Mouse (Mus musculus): ENCODE measurements around the gene Il4ra. TPM values are rescaled to one million over a fixed set of nuclear protein-coding genes. Genes with fewer than 3 reads are reported as not detected.
A peak's percentile ranks its signal among the peaks of the same experiment; 100 is the strongest.

Il4ra gene
- total and polyA plus RNA-seq, 2 experiments = 11.3 to 24.0 TPM

- no peaks in the 10 kb centered on the region for H3K27me3 ChIP-seq (ENCODE audit: control insufficient read depth, insufficient read depth, low read length)
- DNase-seq (ENCODE audit: extremely low read depth, low read depth, low spot score) = peak; percentile 57
- no peak overlapping the region for H3K9ac ChIP-seq (ENCODE audit: low read depth, low read length)
- no peak for TF ChIP-seq CTCF (IDR thresholded peaks at IDR 0.05; ENCODE audit: low read depth, low read length)
- TF ChIP-seq POLR2A (IDR thresholded peaks at IDR 0.05; ENCODE audit: extremely low read depth, insufficient read depth, low read length) = no peak
- no peaks in the 10 kb centered on the region for H3K79me2 ChIP-seq (ENCODE audit: control insufficient read depth, insufficient read depth, low read length)
- H3K36me3 ChIP-seq (ENCODE audit: control insufficient read depth, insufficient read depth, low read length) = no peaks in the 10 kb centered on the region
- no peak overlapping the region for H3K27ac ChIP-seq (replicated peaks; ENCODE audit: insufficient read depth, low read depth, low read length)
- no peak overlapping the region for H3K4me3 ChIP-seq (ENCODE audit: insufficient read depth, low read depth, low read length)
- 66% methylated on average over 5 of the region's 5 CpGs for WGBS
- no peaks in the 10 kb centered on the region for H3K4me1 ChIP-seq (ENCODE audit: control insufficient read depth, insufficient read depth, low read length)
Measured at GRCm38 (mm10) chr7:125511432-125511831, 40.5 kb upstream of the Il4ra start.

GRCm38 (mm10) chr7:125511852-125512251, 40.1 kb upstream of the Il4ra start:
- Histone ChIP-seq H3K27ac (replicated peaks; ENCODE audit: insufficient read depth, low read depth, low read length) (no peak overlapping the region), H3K79me2 (ENCODE audit: control insufficient read depth, insufficient read depth, low read length) (no peaks in the 10 kb centered on the region), H3K4me3 (ENCODE audit: insufficient read depth, low read depth, low read length) (no peak overlapping the region), H3K4me1 (ENCODE audit: control insufficient read depth, insufficient read depth, low read length) (no peaks in the 10 kb centered on the region), H3K27me3 (ENCODE audit: control insufficient read depth, insufficient read depth, low read length) (no peaks in the 10 kb centered on the region), H3K9ac (ENCODE audit: low read depth, low read length) (no peak overlapping the region), H3K36me3 (ENCODE audit: control insufficient read depth, insufficient read depth, low read length) (no peaks in the 10 kb centered on the region)
- WGBS = 76% methylated on average over 2 of the region's 2 CpGs
- no peak for TF ChIP-seq CTCF (IDR thresholded peaks at IDR 0.05; ENCODE audit: low read depth, low read length)
- DNase-seq (ENCODE audit: extremely low read depth, low read depth, low spot score) = no peak

GRCm38 (mm10) chr7:125515081-125515853, 36.7 kb upstream of the Il4ra start:
- Histone ChIP-seq H3K27ac (replicated peaks; ENCODE audit: insufficient read depth, low read depth, low read length) (no peak overlapping the region), H3K4me1 (ENCODE audit: control insufficient read depth, insufficient read depth, low read length) (no peaks in the 10 kb centered on the region), H3K9ac (ENCODE audit: low read depth, low read length) (no peak overlapping the region), H3K36me3 (ENCODE audit: control insufficient read depth, insufficient read depth, low read length) (no peaks in the 10 kb centered on the region), H3K27me3 (ENCODE audit: control insufficient read depth, insufficient read depth, low read length) (no peaks in the 10 kb centered on the region), H3K4me3 (ENCODE audit: insufficient read depth, low read depth, low read length) (no peak overlapping the region), H3K79me2 (ENCODE audit: control insufficient read depth, insufficient read depth, low read length) (no peaks in the 10 kb centered on the region)
- 77% methylated on average over 5 of the region's 5 CpGs for WGBS
- TF ChIP-seq POLR2A (IDR thresholded peaks at IDR 0.05; ENCODE audit: extremely low read depth, insufficient read depth, low read length) (no peak), CTCF (IDR thresholded peaks at IDR 0.05; ENCODE audit: low read depth, low read length) (no peak)
- DNase-seq (ENCODE audit: extremely low read depth, low read depth, low spot score) = no peak

GRCm38 (mm10) chr7:125516723-125517122, 35.2 kb upstream of the Il4ra start:
- no peak for DNase-seq (ENCODE audit: extremely low read depth, low read depth, low spot score)
- Histone ChIP-seq H3K27me3 (ENCODE audit: control insufficient read depth, insufficient read depth, low read length) (no peaks in the 10 kb centered on the region), H3K36me3 (ENCODE audit: control insufficient read depth, insufficient read depth, low read length) (no peaks in the 10 kb centered on the region), H3K4me3 (ENCODE audit: insufficient read depth, low read depth, low read length) (no peak overlapping the region), H3K79me2 (ENCODE audit: control insufficient read depth, insufficient read depth, low read length) (no peaks in the 10 kb centered on the region), H3K27ac (replicated peaks; ENCODE audit: insufficient read depth, low read depth, low read length) (no peak overlapping the region), H3K4me1 (ENCODE audit: control insufficient read depth, insufficient read depth, low read length) (no peaks in the 10 kb centered on the region), H3K9ac (ENCODE audit: low read depth, low read length) (no peak overlapping the region)
- WGBS = 87% methylated on average over 8 of the region's 8 CpGs
- TF ChIP-seq POLR2A (IDR thresholded peaks at IDR 0.05; ENCODE audit: extremely low read depth, insufficient read depth, low read length) (no peak), CTCF (IDR thresholded peaks at IDR 0.05; ENCODE audit: low read depth, low read length) (no peak)

GRCm38 (mm10) chr7:125517470-125517869, 34.5 kb upstream of the Il4ra start:
- Histone ChIP-seq H3K27ac (replicated peaks; ENCODE audit: insufficient read depth, low read depth, low read length) (no peak overlapping the region), H3K4me3 (ENCODE audit: insufficient read depth, low read depth, low read length) (no peak overlapping the region), H3K36me3 (ENCODE audit: control insufficient read depth, insufficient read depth, low read length) (no peaks in the 10 kb centered on the region), H3K9ac (ENCODE audit: low read depth, low read length) (no peak overlapping the region), H3K4me1 (ENCODE audit: control insufficient read depth, insufficient read depth, low read length) (no peaks in the 10 kb centered on the region), H3K79me2 (ENCODE audit: control insufficient read depth, insufficient read depth, low read length) (no peaks in the 10 kb centered on the region), H3K27me3 (ENCODE audit: control insufficient read depth, insufficient read depth, low read length) (no peaks in the 10 kb centered on the region)
- DNase-seq (ENCODE audit: extremely low read depth, low read depth, low spot score) = no peak
- no peak for TF ChIP-seq CTCF (IDR thresholded peaks at IDR 0.05; ENCODE audit: low read depth, low read length)
- no peak for TF ChIP-seq POLR2A (IDR thresholded peaks at IDR 0.05; ENCODE audit: extremely low read depth, insufficient read depth, low read length)
- WGBS = 90% methylated on average over 6 of the region's 6 CpGs

- Histone ChIP-seq H3K9ac (ENCODE audit: low read depth, low read length) (no peak overlapping the region), H3K79me2 (ENCODE audit: control insufficient read depth, insufficient read depth, low read length) (no peaks in the 10 kb centered on the region), H3K36me3 (ENCODE audit: control insufficient read depth, insufficient read depth, low read length) (no peaks in the 10 kb centered on the region), H3K4me3 (ENCODE audit: insufficient read depth, low read depth, low read length) (no peak overlapping the region), H3K4me1 (ENCODE audit: control insufficient read depth, insufficient read depth, low read length) (no peaks in the 10 kb centered on the region), H3K27ac (replicated peaks; ENCODE audit: insufficient read depth, low read depth, low read length) (no peak overlapping the region), H3K27me3 (ENCODE audit: control insufficient read depth, insufficient read depth, low read length) (no peaks in the 10 kb centered on the region)
- DNase-seq (ENCODE audit: extremely low read depth, low read depth, low spot score) = no peak
- no peak for TF ChIP-seq CTCF (IDR thresholded peaks at IDR 0.05; ENCODE audit: low read depth, low read length)
- TF ChIP-seq POLR2A (IDR thresholded peaks at IDR 0.05; ENCODE audit: extremely low read depth, insufficient read depth, low read length) = no peak
- WGBS = 94% methylated on average over 3 of the region's 3 CpGs
Measured at GRCm38 (mm10) chr7:125519715-125520114, 32.2 kb upstream of the Il4ra start.
